Comparison of ENCODE assay signal across 8 mouse cellular contexts in the genomic region with DNA sequence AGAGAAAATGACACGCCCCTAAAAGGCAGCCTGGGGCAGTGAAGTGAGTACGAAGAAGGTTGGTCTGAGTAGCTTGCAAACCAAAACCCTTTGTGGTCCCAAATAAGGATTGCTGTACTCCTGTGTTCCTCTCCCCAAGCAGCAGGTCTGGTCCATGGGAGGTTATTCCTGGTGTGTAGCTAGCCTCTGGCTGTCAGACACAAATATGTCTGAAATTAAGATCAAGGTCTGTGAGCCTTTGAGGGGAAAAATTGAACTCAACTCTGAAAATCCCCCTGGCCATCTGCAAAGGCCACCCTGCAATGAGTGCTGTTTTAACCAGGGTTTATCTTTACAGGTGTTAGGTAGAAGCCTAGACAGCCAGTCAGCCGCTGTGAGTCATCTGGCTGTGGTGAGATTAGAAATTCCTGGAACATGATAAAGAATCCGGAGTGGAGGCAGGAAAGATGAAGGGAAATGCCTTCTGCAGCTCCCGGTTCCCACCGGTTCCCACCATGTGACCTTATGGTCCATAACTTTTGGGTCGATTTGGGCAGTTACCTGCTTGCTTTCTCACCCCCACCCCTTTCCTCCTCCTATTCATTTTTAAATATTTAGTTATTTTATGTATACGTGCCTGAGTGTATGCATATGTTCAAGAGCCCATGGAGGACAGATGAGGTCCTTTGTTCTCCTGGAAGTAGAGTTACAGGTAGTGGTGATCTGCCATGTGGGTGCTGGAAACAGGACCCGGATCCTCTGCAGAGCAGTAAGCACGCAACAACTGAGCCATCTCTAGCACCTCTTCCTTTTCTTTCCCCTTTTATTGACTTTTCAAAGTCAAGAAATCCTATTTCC.
DNase-seq lines count a peak whose midpoint lies in the region; ATAC-seq and TF ChIP-seq lines count a peak whose summit lies in the region.

No protein-coding gene starts in this region.

- no peaks in the 10 kb centered on the region for H3K27me3 ChIP-seq in testis, adult 2 months (ENCODE audit: control insufficient read depth, insufficient read depth, low read length)
- H3K27me3 ChIP-seq in forebrain, embryonic 16.5 days (replicated peaks; ENCODE audit: control insufficient read depth, insufficient read depth, low read length), result peaks cover 18% of the 10 kb centered on the region
- peaks cover 32% of the 10 kb centered on the region for H3K27me3 ChIP-seq in liver, postnatal 0 days (ENCODE audit: insufficient read depth, low read length)

- intact Hi-C loops in left cerebral cortex, postnatal 14 days (cut with DNase I), result loop anchor here (1.0 to 5.0 kb wide), 2 partner anchors 231 to 377 kb away; partner anchors contain the start of gene Cdkn2a

- H3K4me2 ChIP-seq in forebrain, embryonic 16.5 days (ENCODE audit: low read length), result peak overlapping the region; percentile 69
- peak overlapping the region; percentile 72 for H3K4me2 ChIP-seq in liver, postnatal 0 days (ENCODE audit: low read depth, low read length)

- no peak overlapping the region for H3K9ac ChIP-seq in forebrain, embryonic 16.5 days (replicated peaks; ENCODE audit: low read depth, low read length)
- H3K9ac ChIP-seq in liver, postnatal 0 days (replicated peaks), result no peak overlapping the region

- no peak for TF ChIP-seq CTCF in testis, adult 2 months (IDR thresholded peaks at IDR 0.05; ENCODE audit: control insufficient read depth, insufficient read depth, insufficient replicate concordance, low read depth, low read length)
- TF ChIP-seq CTCF in liver, postnatal 0 days (IDR thresholded peaks at IDR 0.05; ENCODE audit: low read depth), result no peak

- no peaks in the 10 kb centered on the region for H3K36me3 ChIP-seq in testis, adult 2 months (ENCODE audit: control insufficient read depth, insufficient read depth, low read length)
- no peaks in the 10 kb centered on the region for H3K36me3 ChIP-seq in forebrain, embryonic 16.5 days (ENCODE audit: control insufficient read depth, insufficient read depth)
- H3K36me3 ChIP-seq in liver, postnatal 0 days (replicated peaks; ENCODE audit: insufficient read depth, low read length), result no peaks in the 10 kb centered on the region

- no peak for DNase-seq in testis, postnatal 10 days (ENCODE audit: low spot score)
- DNase-seq in liver, postnatal 0 days, result no peak
- no peak for DNase-seq in urinary bladder, postnatal 25 days (ENCODE audit: low spot score)
- DNase-seq in left cerebral cortex, postnatal 14 days (ENCODE audit: low spot score in 2 of 2), result no peak
- no peak for DNase-seq in kidney, adult 18-20 months
- DNase-seq in B cell, adult 2 months, result no peak

- 0 out of 2 replicates have a peak, but pooled peaks have one; percentile 6 for ATAC-seq in forebrain, embryonic 16.5 days
- peak; percentile 31; the same call in 1 of the 2 replicates for ATAC-seq in liver, postnatal 0 days

- no peak for TF ChIP-seq POLR2A in testis, adult 2 months (IDR thresholded peaks at IDR 0.05; ENCODE audit: control insufficient read depth, low read depth, low read length)

- H3K4me3 ChIP-seq in testis, adult 2 months (ENCODE audit: control insufficient read depth, low read depth, low read length), result peak overlapping the region; percentile 52
- H3K4me3 ChIP-seq in forebrain, embryonic 16.5 days (replicated peaks; ENCODE audit: low read length), result peak overlapping the region; percentile 47; the same call in 1 of the 2 replicates
- peak overlapping the region; percentile 37 for H3K4me3 ChIP-seq in liver, postnatal 0 days (ENCODE audit: low read depth, low read length)

- TF ChIP-seq EP300 in liver, postnatal 0 days (IDR thresholded peaks at IDR 0.05; ENCODE audit: low read depth), result peak; percentile 46; the same call in 1 of the 2 replicates

- WGBS in forebrain, embryonic 16.5 days, result 14% methylated on average over 10 of the region's 10 CpGs
- WGBS in liver, postnatal 0 days (ENCODE audit: insufficient replicate concordance), result 8% methylated on average over 10 of the region's 10 CpGs

- no peaks in the 10 kb centered on the region for H3K9me3 ChIP-seq in forebrain, embryonic 16.5 days (ENCODE audit: control insufficient read depth, low read length)
- no peaks in the 10 kb centered on the region for H3K9me3 ChIP-seq in liver, postnatal 0 days (ENCODE audit: low read length)

- no peak overlapping the region for H3K27ac ChIP-seq in testis, adult 2 months (ENCODE audit: control insufficient read depth, insufficient read depth, low read depth, low read length)
- no peak overlapping the region for H3K27ac ChIP-seq in forebrain, embryonic 16.5 days (ENCODE audit: low read length)
- no peak overlapping the region for H3K27ac ChIP-seq in liver, postnatal 0 days (ENCODE audit: low read depth)

- peaks cover 5% of the 10 kb centered on the region; the same call in 1 of the 2 replicates for H3K4me1 ChIP-seq in testis, adult 2 months (ENCODE audit: control insufficient read depth, insufficient read depth, low read length)
- H3K4me1 ChIP-seq in forebrain, embryonic 16.5 days (replicated peaks; ENCODE audit: control insufficient read depth, insufficient read depth, low read length), result peaks cover 3% of the 10 kb centered on the region; the same call in 1 of the 2 replicates
- peaks cover 3% of the 10 kb centered on the region; the same call in 1 of the 2 replicates for H3K4me1 ChIP-seq in liver, postnatal 0 days (ENCODE audit: insufficient read depth)
